Mouse (Mus musculus) heart, embryonic 12.5 days (tissue): ENCODE measurements around the gene Prr15. TPM values are rescaled to one million over a fixed set of nuclear protein-coding genes. Genes with fewer than 3 reads are reported as not detected.
A peak's percentile ranks its signal among the peaks of the same experiment; 100 is the strongest.

Source experiments
- ATAC-seq: fragments of 200-750 bp; cut with Nextera tagmentation; 2 replicates; pipeline ENCODE4 v1.8.0; 2017; ENCODE audit warnings: moderate TSS enrichment, moderate library complexity; ENCODE audit not compliant: insufficient number of reproducible peaks, low FRiP score
- H3K27ac ChIP-seq: fragments of 300-500 bp; sonication (generic); 2 replicates; pipeline ENCODE4 v1.5.1; 2016; ENCODE audit warnings: mild to moderate bottlenecking, moderate library complexity; ENCODE audit not compliant: poor library complexity, severe bottlenecking
- H3K27me3 ChIP-seq: fragments of 300-500 bp; sonication (generic); replicated peaks from 2 replicates; pipeline ENCODE4 v1.6.1; 2016; ENCODE audit warnings: mild to moderate bottlenecking, moderate library complexity
- H3K36me3 ChIP-seq: fragments of 300-500 bp; sonication (generic); 2 replicates; pipeline ENCODE4 v1.6.1; 2016; ENCODE audit warnings: mild to moderate bottlenecking, moderate library complexity
- H3K4me1 ChIP-seq: fragments of 300-500 bp; sonication (generic); replicated peaks from 2 replicates; pipeline ENCODE4 v1.6.1; 2016; ENCODE audit warnings: mild to moderate bottlenecking
- H3K4me2 ChIP-seq: fragments of 300-500 bp; sonication (generic); 2 replicates; pipeline ENCODE4 v1.6.1; 2016; ENCODE audit warnings: mild to moderate bottlenecking, moderate library complexity
- H3K4me3 ChIP-seq: fragments of 300-500 bp; sonication (generic); 2 replicates; pipeline ENCODE4 v1.5.1; 2016; ENCODE audit warnings: mild to moderate bottlenecking
- H3K9ac ChIP-seq: fragments of 300-500 bp; sonication (generic); 2 replicates; pipeline ENCODE4 v1.6.1; 2016; ENCODE audit warnings: mild to moderate bottlenecking, moderate library complexity
- H3K9me3 ChIP-seq: fragments of 300-500 bp; sonication (generic); replicated peaks from 2 replicates; pipeline ENCODE4 v1.6.1; 2016; ENCODE audit warnings: mild to moderate bottlenecking, moderate library complexity
- WGBS: fragments of 180-500 bp; shearing (Covaris S2); methylation state at CpG from one replicate; pipeline ENCODE4 v1.1.7; 2016; 5-methylcytosine and 5-hydroxymethylcytosine counted together
- polyA plus RNA-seq: library from polyadenylated mRNA; unstranded; fragments of >200 nt; fragmentation: Nextera tagmentation; extraction: Ambion mirVana; gene quantifications from 2 replicates; pipeline ENCODE4 v1.2.1, GENCODE M21; 2016

Gene Prr15
- polyA plus RNA-seq, 1 experiment from 2014 or later = 13.7 TPM

DNA sequence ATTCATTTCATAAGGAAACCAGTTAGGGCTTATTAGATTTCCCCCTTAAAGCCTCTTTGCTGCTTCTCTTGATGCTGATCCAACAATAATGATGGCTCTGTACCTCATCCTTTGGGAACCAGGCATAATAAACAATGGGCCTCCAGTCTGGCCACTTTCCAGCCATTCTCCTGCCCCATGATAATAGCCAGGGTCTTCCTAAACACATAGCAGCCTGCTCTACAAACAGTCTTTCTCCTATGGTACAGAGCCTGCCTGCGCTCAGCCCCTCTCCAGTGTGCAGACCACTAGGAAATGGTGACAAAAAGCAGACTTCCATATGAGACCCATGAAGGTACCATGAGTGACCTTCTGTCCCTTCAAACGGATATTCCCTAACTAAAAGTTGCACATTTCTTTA lies 26.2 kb upstream of the Prr15 start:
- peak; percentile 88 for ATAC-seq
- no peaks in the 10 kb centered on the region for H3K36me3 ChIP-seq
- H3K4me2 ChIP-seq = no peak overlapping the region
- H3K27me3 ChIP-seq = no peaks in the 10 kb centered on the region
- no peak overlapping the region for H3K27ac ChIP-seq
- H3K9me3 ChIP-seq = no peaks in the 10 kb centered on the region
- no peak overlapping the region for H3K4me3 ChIP-seq
- H3K9ac ChIP-seq = no peak overlapping the region
- 49% methylated on average over 2 of the region's 2 CpGs for WGBS
- H3K4me1 ChIP-seq = no peaks in the 10 kb centered on the region

DNA sequence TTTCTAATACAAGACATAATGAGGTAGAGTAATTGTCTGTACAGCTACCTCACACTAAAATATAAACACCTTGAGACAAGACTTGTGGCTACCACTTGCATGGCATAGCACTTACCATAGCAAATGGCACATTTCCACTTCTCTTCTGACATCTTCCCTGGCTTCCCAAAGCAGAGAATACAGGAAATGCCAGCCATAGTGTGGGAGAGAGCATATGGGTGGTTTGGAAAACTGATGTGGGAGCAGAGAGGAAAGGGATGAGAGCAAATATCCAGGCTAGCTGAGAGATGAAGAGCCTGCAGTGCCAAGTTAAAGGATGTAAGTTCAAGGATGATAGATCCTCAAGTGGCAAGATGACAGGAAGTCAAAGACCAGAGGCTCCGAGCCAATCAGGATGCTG lies 19.9 kb upstream of the Prr15 start:
- 78% methylated on average over 1 of the region's 1 CpGs for WGBS
- Histone ChIP-seq H3K4me3 (no peak overlapping the region), H3K4me2 (no peak overlapping the region), H3K27me3 (no peaks in the 10 kb centered on the region), H3K9ac (no peak overlapping the region), H3K36me3 (no peaks in the 10 kb centered on the region), H3K4me1 (no peaks in the 10 kb centered on the region), H3K27ac (no peak overlapping the region), H3K9me3 (no peaks in the 10 kb centered on the region)
- no peak for ATAC-seq

DNA sequence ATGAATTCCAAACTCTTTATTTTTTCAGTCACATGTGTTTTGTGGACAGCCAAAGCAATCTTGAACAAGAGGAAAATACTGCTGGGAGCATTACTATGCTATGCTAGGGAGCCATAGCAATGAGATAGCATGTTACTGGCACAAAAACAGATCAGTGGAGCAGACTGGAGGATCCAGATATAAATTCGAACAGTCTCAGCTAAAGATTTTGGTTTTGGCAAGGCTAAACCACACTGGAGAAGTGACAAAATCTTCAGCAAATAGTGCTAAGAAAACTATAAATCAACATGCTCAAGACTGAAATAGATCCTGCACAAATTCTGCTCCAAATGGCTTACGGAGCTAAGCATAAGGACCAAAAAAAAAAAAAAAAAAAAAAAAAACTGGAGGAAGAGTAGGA lies 12.6 kb upstream of the Prr15 start:
- Histone ChIP-seq H3K4me3 (no peak overlapping the region), H3K9me3 (no peaks in the 10 kb centered on the region), H3K4me2 (no peak overlapping the region), H3K4me1 (no peaks in the 10 kb centered on the region), H3K9ac (no peak overlapping the region), H3K27me3 (no peaks in the 10 kb centered on the region), H3K27ac (no peak overlapping the region), H3K36me3 (no peaks in the 10 kb centered on the region)
- WGBS = 79% methylated on average over 2 of the region's 2 CpGs
- no peak for ATAC-seq

DNA sequence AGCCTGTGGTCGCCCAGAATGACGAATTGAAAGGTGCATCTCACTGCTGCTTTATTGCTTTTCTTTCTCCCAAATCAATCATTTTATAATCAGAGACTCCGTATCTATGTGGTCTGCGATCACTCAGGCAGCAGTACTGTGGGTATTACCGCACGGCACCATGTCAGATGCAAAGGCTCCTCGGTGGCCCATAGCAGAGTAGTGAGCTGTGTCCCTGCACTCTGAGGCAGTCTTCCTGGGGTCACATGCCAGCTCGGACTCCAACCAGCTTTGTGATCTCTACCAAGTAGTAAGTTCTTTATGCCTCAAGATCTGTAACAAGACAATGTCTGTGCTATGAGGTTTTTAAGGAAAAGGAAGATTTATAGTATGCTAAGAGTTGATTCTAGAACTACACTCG lies 7.0 kb upstream of the Prr15 start:
- Histone ChIP-seq H3K36me3 (no peaks in the 10 kb centered on the region), H3K27ac (no peak overlapping the region), H3K9ac (no peak overlapping the region), H3K27me3 (0 out of 2 replicates have a peak, but pooled peaks cover 2% of the 10 kb centered on the region), H3K4me2 (no peak overlapping the region), H3K4me1 (no peaks in the 10 kb centered on the region), H3K4me3 (no peak overlapping the region), H3K9me3 (no peaks in the 10 kb centered on the region)
- WGBS = 83% methylated on average over 9 of the region's 9 CpGs
- no peak for ATAC-seq

DNA sequence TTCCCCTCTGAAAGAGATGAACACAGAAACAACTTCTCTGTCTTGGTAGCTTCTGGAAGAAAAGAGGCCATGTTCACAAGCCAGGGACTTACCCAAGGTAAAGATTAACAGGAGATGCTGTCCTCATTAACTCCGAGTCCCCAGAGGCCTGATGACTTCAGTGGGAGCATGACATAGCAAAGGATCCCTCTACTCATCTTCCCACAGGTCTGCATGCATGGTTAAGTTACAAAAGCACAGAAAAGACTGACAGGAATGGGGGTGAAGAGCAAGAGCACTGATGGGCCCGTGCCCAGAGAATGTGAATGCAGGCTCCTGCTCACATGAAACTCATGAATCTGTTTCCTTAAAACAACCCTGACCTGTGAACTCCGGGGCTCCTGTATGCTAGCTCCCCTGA lies 6.4 kb upstream of the Prr15 start:
- Histone ChIP-seq H3K27ac (no peak overlapping the region), H3K9ac (no peak overlapping the region), H3K4me1 (no peaks in the 10 kb centered on the region), H3K4me2 (no peak overlapping the region), H3K36me3 (no peaks in the 10 kb centered on the region), H3K27me3 (0 out of 2 replicates have a peak, but pooled peaks cover 2% of the 10 kb centered on the region), H3K4me3 (no peak overlapping the region), H3K9me3 (no peaks in the 10 kb centered on the region)
- no peak for ATAC-seq
- WGBS = 70% methylated on average over 3 of the region's 3 CpGs

DNA sequence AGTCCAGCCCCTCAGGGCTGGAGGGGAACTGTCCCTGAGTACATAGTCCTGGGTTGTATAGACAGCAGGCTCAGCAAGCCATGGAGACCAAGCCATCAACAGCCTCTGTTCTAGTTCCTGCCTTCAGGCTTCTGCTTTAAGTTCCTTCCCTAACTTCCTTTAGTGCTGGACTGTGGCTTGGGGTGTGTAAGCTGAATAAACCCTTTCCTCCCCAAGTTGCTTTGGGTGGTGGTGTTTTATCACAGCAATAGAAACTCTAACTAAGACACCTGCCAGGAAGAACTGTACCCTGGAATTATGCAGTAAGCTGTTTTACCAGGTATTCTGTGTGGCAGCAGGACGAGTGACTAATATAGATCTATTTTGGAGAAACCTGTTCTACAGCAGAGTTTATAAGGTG lies 5.4 kb upstream of the Prr15 start:
- WGBS = 72% methylated on average over 1 of the region's 1 CpGs
- no peak for ATAC-seq
- H3K9me3 ChIP-seq = no peaks in the 10 kb centered on the region

DNA sequence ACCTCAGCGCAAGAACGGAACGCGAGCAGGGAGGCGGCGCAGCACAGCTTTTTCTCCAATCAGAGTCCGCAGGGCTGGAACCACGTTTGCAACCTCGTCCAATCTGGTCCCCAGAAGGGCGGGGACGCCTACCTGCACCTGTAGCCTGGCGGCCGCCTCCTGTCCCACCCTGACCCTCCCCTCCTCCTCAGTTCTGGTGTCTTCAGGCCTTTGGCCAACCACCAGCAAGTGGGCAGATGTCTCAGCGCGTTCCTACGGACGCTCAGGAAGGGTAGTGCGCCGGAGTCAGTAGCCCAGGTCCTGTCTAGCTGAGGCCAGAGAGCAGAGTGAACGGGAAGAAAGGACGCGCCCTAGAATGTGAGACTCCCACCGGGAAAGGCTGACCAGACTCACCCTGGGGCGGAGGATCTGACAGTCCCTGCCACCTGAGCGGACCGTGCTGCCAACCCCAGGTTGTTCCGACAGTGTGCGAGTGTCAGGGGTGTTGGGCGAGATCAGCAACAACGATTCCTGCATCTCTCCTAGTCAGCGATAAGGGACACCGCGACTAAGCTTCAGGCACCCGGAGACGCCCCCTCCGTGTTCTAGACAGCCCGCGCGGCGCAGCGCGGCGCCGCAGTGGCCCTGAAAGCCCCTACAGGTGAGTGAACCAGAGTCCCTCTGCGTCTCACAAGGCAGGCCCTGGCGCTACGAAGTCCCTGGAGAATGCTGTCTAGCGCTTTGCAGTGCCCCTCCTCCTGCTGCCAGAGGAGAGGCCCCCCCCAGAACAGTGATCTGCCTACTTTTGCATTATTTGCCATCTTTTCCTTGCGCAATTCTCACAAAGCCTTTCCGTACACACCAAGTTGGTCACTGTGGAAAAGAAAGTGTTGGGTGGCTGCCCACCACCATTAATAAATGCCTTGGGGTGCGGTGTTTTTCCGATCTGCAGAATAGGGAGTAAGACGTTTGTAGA lies 1.3 kb downstream of the Prr15 start:
- Histone ChIP-seq H3K4me1 (peaks cover 16% of the 10 kb centered on the region; the same call in 1 of the 2 replicates), H3K4me3 (peak overlapping the region; percentile 71), H3K27ac (peak overlapping the region; percentile 85), H3K9me3 (no peaks in the 10 kb centered on the region), H3K27me3 (peaks cover 26% of the 10 kb centered on the region), H3K9ac (peak overlapping the region; percentile 85), H3K4me2 (peak overlapping the region; percentile 100), H3K36me3 (no peaks in the 10 kb centered on the region)
- under 1% methylated on average over 53 of the region's 53 CpGs for WGBS
- peak; percentile 78 for ATAC-seq

More for the DNA sequence above, 5.4 kb upstream of the Prr15 start:
- Histone ChIP-seq H3K36me3 (no peaks in the 10 kb centered on the region), H3K9ac (no peak overlapping the region), H3K27me3 (0 out of 2 replicates have a peak, but pooled peaks cover 12% of the 10 kb centered on the region), H3K4me3 (no peak overlapping the region), H3K4me1 (no peaks in the 10 kb centered on the region), H3K27ac (no peak overlapping the region), H3K4me2 (no peak overlapping the region)

DNA sequence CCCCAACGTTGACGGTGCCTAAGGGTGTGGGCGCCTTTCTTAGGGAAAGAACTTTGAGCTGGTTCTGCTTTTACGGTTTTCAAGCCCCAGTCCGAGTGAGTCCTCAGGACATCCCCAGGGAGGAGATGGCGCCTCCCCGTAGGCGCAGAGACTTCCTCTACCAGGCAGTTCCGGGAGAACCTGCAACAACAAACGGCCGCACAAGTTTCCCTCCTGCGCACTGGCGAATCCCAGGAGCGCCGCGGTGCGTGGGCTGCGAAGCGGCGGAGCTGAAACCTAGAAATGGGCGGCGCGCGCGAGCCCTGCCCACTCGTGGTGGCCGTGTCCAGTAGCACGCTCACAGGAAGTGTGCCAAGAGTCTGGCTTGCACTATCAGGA lies 2.0 kb downstream of the Prr15 start:
- Histone ChIP-seq H3K4me1 (peaks cover 16% of the 10 kb centered on the region; the same call in 1 of the 2 replicates), H3K4me3 (peak overlapping the region; percentile 71), H3K36me3 (no peaks in the 10 kb centered on the region), H3K27me3 (peaks cover 26% of the 10 kb centered on the region), H3K9me3 (no peaks in the 10 kb centered on the region), H3K9ac (peak overlapping the region; percentile 85), H3K4me2 (peak overlapping the region; percentile 100), H3K27ac (peak overlapping the region; percentile 85)
- under 1% methylated on average over 28 of the region's 28 CpGs for WGBS
- peak; percentile 65; the same call in 1 of the 2 replicates for ATAC-seq

DNA sequence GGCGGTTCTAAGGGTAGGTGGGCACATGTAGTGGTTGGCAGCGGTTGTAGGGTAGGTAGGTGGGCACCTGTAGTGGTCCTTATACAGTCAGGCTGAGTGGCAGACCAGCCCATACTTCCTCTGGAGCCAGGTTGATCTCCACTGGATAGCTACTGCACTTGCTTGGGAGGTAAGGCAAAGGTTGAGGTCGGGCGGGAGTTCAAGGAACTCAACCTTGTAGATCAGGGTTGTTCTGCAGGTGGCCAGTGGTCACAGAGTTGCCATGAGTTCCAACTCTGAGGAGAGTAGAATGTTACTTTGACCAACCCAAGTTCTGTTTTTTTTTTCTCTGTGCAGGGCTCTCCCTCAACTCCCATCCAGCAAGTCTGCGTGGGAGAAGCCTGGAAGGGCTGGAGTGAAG lies 3.1 kb downstream of the Prr15 start:
- no peak overlapping the region for H3K9ac ChIP-seq
- 93% methylated on average over 5 of the region's 5 CpGs for WGBS
- no peak for ATAC-seq

DNA sequence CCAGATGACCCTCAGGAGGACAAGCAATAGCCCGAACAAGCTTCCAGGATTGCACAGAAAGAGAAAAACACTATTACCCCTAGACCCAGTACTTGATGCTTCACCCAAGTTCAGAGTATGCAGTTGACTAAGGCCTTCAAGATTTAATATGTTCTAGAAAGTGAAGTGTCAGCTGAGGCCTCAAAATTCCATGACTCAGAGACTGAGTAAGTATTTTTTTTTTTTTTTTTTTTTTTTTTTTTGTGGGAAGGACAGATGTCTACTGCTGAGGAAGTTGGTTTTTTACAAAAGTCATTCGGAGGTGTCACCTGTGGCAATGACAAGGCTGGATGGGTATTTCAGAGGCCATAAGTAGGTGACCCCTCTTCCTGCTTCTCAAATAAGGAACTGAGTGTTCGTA lies 4.0 kb downstream of the Prr15 start:
- no peak for ATAC-seq
- H3K4me1 ChIP-seq = peaks cover 19% of the 10 kb centered on the region; the same call in 1 of the 2 replicates
- 79% methylated on average over 3 of the region's 3 CpGs for WGBS
- no peak overlapping the region for H3K27ac ChIP-seq
- no peak overlapping the region; the same call in 1 of the 2 replicates for H3K4me3 ChIP-seq
- no peaks in the 10 kb centered on the region for H3K36me3 ChIP-seq
- peak overlapping the region; percentile 100 for H3K4me2 ChIP-seq
- no peak overlapping the region for H3K9ac ChIP-seq
- no peaks in the 10 kb centered on the region for H3K9me3 ChIP-seq
- H3K27me3 ChIP-seq = peaks cover 21% of the 10 kb centered on the region

More for the DNA sequence above, 3.1 kb downstream of the Prr15 start:
- Histone ChIP-seq H3K9me3 (no peaks in the 10 kb centered on the region), H3K4me3 (peak overlapping the region; percentile 71), H3K27me3 (peaks cover 24% of the 10 kb centered on the region), H3K4me1 (peaks cover 19% of the 10 kb centered on the region; the same call in 1 of the 2 replicates), H3K36me3 (no peaks in the 10 kb centered on the region), H3K4me2 (peak overlapping the region; percentile 100), H3K27ac (no peak overlapping the region)

DNA sequence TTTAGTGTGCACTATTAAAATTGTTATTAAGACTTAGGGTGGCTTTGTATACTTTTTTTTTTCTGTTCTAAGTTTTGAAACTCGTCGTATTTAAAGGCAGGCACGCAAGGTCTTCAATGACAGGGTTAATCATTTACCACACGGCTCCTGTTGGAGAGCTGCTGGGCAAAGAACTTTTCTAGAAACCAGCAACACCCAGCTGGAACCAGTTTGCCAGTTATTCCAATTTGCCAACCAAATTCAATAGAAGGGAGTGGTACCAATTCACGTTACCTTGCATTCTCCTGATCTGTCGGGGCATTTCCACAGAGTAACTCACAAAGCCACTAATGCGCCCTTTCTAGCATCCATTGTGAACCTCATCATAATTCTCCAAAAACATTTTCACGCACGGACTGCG lies 4.5 kb downstream of the Prr15 start:
- H3K9me3 ChIP-seq = no peaks in the 10 kb centered on the region
- H3K27ac ChIP-seq = no peak overlapping the region
- H3K9ac ChIP-seq = no peak overlapping the region
- H3K4me1 ChIP-seq = peaks cover 19% of the 10 kb centered on the region; the same call in 1 of the 2 replicates
- H3K4me2 ChIP-seq = peak overlapping the region; percentile 29
- 84% methylated on average over 10 of the region's 10 CpGs for WGBS
- no peaks in the 10 kb centered on the region for H3K36me3 ChIP-seq
- H3K27me3 ChIP-seq = peaks cover 15% of the 10 kb centered on the region
- ATAC-seq = no peak
- no peak overlapping the region; the same call in 1 of the 2 replicates for H3K4me3 ChIP-seq
